Mouse (Mus musculus): ENCODE results near the gene Tex21.
"Not testable (repeated sequence)": the region's sequence is repeated elsewhere in the genome, so short reads cannot be mapped to it uniquely, and the experiment has no call there.

Tex21 gene

DNA sequence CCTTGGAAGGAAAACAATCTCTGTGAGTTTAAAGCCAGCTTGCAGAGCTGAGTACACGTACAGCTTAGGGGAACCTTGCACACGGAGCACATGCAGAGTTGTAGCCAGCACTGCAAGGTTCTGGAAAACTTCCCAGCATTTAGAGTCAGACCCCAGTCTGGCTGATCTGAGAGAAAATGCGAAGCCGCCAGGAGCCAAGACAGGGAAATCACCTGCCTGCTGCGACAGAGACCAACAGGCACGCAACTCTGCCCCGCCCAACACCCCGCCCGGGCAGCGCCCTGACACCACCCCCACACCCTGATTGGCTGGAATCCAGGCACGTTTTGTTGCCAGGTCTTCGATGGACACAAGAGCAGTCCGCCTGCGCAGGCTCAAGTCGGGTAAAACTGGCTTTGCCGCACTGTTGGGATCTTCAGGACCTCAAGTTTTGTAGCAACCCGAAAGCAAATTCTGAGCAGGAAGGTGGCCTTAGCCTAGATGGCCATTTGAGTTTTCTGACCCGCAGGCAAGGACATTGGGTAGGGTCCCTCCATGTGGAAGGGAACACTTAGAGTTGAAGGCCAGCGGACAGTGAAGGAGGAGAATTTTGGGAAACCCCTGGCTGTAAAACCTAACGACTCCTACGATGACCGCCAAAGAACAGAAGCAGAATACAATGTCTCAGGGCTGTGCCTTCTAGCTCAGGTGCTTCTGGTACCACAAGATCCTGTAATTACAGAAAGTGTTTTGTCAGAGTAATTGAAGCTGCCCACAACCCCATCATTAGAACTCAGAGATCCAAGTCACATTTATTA, 50.4 kb downstream of the Tex21 start:
- peak; percentile 79 for DNase-seq (ENCODE audit: low read depth)

DNA sequence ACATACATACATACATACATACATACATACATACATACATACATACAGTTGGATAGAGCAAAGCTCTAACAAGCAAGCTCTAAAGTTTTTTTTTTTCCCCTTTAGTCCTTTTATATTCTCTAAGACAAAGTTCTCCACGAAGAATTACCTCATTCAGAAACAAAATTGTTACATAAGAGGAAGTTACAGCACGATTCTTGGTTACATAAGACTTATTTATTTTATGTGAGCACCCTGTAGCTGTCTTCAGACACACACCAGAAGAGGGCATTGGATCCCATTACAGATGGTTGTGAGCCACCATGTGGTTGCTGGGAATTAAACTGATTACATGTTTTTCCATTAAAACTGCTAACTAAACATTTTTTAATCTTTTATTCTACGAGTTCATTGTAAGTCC, 52.0 kb downstream of the Tex21 start:
- DNase-seq (ENCODE audit: low read depth) = no peak

DNA sequence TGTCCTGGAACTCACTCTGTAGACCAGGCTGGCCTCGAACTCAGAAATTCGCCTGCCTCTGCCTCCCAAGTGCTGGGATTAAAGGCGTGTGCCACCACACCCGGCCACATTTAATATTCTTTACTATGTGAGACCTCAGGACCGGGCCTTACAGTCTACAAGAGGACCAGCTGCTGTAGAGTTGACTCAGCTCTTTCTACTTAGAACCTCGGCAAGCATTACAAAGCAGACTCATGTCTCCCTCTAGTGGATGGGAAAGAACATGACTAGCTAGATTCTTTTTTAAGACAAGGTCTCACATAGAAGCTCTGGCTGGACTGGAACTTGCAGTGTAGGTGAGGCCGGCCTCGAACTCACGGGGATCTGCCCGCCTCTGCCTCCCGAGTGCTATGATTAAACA, 55.6 kb downstream of the Tex21 start:
- peak; percentile 72 for DNase-seq (ENCODE audit: low read depth)

DNA sequence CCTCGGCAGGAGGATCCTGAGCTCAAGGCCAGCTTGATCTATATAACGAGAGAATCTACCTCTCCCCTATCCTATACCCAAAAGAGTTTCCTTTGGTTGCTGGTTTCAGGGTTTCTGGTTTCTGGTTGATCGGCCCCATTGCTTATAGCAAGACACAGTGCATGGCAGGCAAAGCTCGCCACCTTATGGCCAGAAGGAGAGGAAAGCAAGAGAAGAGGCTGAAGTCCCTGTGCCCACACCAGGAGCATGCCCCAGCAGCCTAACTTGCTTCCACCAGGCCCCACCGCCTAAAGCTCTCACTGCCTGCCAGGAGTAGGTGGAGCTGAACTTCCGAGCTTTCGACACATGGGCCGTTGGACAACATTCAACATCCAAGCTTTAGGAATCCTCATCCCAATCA, 58.7 kb downstream of the Tex21 start:
- no peak for DNase-seq (ENCODE audit: low read depth)

DNA sequence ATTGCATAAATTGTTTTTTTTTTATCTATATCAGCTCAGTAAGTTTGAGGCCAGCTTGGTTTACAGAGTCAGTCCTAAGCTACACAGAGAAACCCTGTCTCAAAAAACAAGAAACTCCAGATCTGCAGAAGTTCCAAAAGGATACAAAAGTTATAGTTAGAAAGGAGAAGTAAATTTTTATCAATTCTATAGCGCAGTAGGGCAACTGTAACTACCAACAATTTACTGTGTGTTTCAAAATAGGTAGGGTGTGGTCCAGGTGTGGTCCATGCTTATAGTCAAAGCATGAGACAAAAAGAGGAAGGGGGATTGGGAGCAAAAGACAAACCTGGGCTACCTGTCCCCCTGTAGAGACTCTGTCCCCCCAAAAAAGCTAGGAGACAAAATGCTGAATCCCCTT, 60.1 kb downstream of the Tex21 start:
- DNase-seq (ENCODE audit: low read depth) = no peak

DNA sequence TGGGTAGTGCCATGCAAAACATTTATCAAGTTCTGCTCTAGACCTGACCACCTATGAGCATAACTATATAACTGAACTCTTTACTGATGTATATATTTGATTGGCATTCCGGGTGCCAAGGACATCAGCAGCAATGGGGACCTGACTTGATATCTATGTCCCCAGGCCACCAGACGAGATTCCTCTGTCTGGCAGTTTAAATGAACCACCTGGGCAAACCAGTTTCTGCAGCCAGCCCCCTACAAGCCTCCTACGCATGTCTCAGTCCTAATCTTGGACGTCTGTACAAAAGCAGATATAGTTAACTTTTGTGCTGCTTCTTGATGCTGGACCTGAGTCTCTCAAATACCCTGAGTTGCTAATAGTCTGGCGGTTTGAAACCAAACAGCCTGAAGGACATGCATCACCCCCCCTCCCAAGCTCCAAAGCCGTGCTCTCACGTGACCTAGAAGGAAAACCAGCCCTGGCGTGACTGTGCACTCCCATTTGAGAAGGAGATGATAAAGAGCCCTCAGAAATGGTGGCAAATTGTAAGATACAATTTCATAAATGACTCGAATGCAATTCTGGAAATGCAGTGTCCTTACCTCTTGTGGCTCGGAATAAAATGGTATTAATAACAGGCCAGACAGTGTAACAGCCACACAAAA, 61.3 kb downstream of the Tex21 start:
- no peak for DNase-seq (ENCODE audit: low read depth)

DNA sequence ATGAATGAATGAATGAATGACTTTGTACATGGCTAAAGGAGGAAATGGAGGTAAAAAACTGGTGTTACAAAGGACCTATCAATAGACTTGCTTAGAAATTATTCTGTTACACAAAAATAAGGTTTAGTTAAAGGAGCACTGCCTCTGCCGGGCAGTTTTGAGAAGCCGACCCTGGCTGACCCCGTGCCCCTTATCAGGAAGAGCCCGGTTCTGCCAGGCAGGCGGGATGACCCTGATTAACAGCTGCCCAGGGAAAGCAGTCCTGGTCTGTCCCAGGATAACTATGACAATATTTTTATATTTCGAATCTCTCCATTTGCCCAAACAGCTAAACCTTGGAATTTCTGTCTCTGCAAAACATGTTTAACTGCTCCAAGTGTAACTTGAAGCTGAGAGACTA, 62.3 kb downstream of the Tex21 start:
- no peak for DNase-seq (ENCODE audit: low read depth)

DNA sequence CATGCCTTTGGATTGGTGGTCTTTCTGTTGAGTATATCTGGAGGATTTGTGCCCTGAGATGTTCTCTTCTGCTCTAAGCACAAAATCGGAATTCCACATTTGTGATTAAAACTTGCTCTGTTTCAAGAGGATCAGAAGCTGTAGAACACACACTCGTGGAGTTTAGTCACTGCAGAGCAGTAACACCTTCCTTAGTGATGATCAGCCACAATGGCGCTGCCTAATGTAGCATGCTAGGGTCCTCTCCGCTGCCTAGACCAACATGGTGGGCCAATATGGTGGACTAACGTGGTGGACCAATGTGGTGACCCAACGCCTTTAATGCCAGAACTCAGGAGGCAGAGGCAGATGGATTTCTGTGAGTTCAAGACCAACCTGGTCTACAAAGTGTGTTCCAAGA, 63.7 kb downstream of the Tex21 start:
- no peak for DNase-seq (ENCODE audit: low read depth)

DNA sequence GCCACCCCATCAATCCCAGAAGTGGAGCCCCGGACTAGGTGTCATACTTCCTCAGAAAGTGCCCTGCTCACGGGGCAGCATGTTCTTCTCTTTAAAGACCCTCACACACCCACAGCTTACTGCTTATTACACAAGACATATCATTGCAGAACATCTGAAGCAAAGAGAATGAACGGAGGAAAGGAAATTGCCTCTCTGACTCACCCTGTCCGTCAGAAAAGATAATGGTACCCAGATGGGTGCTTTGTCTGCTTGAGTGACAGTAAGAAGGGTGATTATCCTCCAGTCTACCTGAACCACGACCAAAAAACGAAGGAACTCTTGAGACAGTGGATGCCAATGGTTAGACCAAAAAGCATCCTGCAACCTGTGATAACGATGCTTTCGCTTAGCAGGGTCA, 65.1 kb downstream of the Tex21 start:
- no peak for DNase-seq (ENCODE audit: low read depth)

DNA sequence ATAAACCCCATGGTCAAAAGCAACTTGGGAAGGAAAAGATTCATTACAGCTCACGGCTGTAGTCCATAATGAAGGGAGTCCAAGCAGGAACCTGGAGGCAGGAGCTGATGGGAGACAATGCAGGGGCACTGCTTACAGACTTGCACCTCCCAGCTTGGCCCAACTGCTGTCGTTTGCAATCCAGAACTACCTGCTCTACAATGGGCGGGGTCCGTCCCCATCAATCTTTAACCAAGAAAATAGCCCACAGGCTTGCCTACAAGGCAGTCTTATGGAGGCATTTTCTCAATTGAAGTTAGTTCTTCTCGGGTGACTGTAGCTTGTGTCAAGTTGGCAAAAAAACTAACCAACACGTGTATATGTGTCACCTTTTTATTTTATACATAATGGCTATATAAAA, 66.1 kb downstream of the Tex21 start:
- DNase-seq (ENCODE audit: low read depth) = no peak

DNA sequence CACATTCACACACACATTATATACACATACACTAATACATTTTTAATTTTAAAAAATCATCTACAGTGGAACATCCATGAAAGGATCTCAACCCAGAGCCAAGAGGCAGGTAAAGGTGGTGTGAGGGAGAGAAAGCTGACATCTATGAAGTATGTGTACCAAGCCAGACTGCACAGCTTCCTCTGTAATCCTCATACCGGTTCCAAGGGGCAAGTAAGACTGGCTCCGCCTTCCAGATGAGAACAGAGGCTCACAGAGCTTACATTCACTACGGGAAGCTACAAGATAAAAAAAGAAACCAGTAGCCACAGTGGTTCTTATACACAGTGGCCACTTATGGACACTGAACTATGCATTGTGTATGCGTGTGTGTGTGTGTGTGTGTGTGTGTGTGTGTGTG, 67.0 kb downstream of the Tex21 start:
- DNase-seq (ENCODE audit: low read depth) = no peak

DNA sequence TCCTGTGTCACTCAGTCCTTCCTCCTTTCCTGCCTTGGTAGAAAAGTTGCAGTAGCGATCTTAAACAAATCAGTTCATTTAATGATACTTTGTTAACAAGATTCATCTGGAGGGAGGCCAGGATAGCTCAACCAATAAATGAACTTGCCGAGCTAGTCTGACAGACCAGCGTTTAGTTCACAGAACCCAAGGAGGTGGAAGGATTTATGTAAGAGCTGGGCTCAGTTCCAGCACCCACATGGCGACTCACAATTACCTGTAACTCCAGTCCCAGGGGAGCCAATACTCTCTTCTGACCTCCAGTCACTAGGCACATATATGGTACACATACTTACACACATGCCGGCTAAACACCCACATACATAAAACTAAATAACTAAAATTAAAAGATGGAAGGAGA, 67.5 kb downstream of the Tex21 start:
- no peak for DNase-seq (ENCODE audit: low read depth)

DNA sequence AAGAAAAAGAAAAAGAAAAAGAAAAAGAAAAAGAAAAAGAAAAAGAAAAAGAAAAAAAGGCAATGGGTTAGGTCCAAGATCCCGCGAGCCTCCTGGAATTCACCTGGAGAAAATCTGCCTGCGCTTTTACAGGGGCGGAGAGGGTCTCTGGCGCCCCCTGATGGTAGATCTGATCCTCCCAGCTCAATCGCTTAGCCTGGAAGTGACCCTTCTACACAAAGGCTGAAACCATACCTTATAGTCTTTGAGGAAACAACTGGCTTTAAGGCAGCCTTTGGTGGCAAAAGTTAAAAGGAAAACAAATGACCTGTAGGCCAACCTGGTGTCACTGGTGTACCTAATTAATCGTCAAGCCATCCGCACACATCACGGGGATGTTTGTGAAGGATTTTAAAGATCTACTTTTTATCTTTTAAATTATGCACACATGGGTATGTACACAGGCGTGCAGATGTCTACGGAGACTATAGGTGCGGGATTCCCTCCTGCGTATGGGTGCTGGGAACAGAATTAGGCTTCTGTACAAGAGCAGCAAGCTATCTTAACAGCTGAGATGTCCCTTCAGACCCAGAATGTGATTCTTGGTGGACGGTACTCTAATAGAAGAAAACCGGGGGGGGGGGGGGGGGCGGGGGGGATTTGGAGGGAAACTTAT, 68.6 kb downstream of the Tex21 start:
- peak; percentile 78 for DNase-seq (ENCODE audit: low read depth)

DNA sequence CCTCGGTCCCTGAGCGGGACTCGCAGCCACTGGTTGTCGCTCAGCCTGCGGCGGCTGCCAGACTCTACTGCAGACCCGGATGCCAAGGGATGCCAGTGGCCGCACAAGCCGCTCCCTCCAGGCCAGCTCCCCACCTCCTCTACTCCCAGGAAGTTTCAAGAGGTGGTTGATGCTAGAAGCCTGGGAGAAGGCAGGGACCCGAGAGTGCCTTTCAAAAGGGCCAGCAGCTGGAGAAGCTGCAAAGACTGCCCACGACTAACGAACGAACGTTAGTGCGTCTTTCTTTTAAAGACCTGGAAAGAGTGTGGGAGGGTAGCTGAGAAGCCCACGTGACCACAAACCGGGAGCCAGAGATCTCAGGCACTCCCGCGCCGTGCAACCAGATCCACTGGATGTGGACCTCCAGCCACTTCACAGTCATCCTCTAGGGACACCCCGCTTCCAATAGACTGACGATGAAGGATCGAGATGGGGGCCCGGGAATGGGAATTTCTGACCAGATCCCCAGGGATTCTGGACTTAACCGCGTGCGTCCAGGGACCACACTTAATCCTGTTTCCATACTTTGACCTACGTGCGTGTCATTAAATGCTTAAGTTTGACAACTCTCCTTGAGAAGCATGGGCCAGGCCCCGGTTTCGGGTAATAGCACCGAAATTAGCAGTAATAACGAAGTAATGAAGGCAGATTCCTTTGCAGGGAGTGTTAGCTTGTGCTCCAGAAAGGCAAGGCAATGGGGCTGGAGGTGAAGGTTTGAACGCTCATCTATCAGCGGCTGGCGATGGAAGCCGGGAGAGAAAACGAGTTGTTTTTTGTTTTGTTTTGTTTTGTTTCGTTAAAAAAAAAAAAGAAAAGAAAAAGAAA, 69.3 kb downstream of the Tex21 start, which contains the start of gene Esr2:
Gene Esr2 (minus strand): TSS at position 260 of the 864 bp plus-strand sequence.
- peak; percentile 43 for DNase-seq (ENCODE audit: low read depth)

DNA sequence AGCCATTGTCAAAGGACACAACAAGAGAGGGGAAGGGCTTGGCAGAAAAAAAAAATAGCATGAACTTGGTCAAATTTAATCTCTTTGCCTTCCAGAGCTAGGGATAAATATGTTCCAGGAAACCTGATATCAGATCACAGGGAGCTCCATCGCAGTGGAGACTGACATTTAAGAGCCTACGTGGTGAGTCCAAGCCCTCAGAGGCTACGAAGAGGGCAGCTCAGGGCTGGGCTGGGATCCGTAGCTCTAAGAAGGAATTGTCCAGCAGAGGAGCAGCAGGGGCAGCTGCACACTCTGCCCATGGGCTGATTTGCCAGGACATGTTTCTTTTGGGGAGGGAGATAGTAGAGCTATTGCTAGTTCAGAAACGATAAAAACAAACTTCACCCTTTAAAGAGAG, 80.9 kb downstream of the Tex21 start:
- no peak for DNase-seq (ENCODE audit: low read depth)

DNA sequence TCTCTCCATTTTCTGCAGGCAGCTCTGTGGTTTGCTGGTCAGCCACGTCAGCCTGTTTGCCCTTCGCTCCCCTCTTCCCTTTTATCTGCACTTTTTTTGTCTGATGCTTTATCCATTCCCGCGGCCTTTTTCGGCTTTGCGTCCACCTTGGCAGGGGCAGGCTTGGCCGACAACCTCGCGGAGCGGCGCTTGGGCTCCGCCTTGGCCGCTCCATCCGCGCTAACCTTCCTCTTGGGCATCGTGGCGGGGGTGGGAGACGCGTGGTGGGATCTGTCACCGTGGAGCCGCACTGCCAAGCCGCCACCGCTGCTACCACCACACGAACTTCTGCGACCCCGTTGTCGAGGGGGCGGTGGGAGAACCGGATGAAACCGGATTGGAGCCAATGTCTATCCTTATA, 94.2 kb downstream of the Tex21 start:
- not testable (repeated sequence) for DNase-seq (ENCODE audit: low read depth)

Data from induced T-regulatory cell, adult 2 months (primary cell).